Mouse (Mus musculus): Measurements from ENCODE around the gene Bcl7b. TPM values are rescaled to one million over a fixed set of nuclear protein-coding genes. Genes with fewer than 3 reads are reported as not detected.
"Not testable (repeated sequence)": the region's sequence is repeated elsewhere in the genome, so short reads cannot be mapped to it uniquely, and the experiment has no call there.

Gene Bcl7b
- polyA plus RNA-seq, 1 experiment: 36.7 TPM

DNA sequence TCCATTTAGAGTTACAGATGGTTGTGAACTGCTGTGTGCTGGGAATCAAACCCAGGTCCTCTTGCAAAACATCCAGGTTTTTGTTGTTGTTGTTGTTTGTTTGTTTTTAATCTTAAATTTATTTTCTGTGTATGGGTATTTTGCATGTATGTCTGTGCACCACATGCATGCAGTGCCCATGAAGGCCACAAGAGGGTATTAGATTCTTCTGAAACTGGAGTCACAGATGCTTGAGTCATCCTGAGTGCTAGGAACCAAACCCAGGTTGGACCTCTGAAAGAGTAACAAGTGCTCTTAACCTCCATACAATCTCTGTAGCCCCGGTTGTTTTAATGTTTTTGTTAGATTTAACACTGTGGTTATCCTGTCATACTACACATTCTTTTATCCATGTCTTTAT, 40.1 kb downstream of the Bcl7b start:
- no peak overlapping the region for H3K27ac ChIP-seq (ENCODE audit: control insufficient read depth, insufficient read depth, low read depth, low read length)
- TF ChIP-seq POLR2A (IDR thresholded peaks at IDR 0.05; ENCODE audit: control insufficient read depth, low read depth, low read length) (no peak), CTCF (IDR thresholded peaks at IDR 0.05; ENCODE audit: control insufficient read depth, insufficient read depth, insufficient replicate concordance, low read depth, low read length) (no peak)
- H3K27me3 ChIP-seq (ENCODE audit: control insufficient read depth, insufficient read depth, low read length): no peaks in the 10 kb centered on the region
- H3K36me3 ChIP-seq (ENCODE audit: control insufficient read depth, insufficient read depth, low read length): peaks cover 9% of the 10 kb centered on the region
- H3K4me1 ChIP-seq (ENCODE audit: control insufficient read depth, insufficient read depth, low read length): no peaks in the 10 kb centered on the region
- H3K4me3 ChIP-seq (ENCODE audit: control insufficient read depth, low read depth, low read length): no peak overlapping the region

DNA sequence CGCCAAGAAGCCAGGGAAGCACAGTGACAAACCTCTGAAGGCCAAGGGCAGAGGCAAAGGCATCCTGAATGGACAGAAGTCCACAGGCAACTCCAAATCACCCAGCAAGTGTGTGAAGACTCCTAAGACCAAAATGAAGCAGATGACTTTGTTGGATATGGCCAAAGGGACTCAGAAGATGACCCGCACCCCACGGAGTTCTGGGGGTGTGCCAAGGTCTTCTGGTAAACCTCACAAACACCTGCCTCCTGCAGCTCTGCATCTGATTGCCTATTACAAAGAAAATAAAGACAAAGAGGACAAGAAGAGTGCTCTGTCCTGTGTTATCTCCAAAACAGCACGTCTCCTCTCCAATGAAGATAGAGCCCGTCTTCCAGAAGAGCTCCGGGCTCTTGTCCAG, 48.8 kb downstream of the Bcl7b start:
- peaks cover 4% of the 10 kb centered on the region for H3K36me3 ChIP-seq (ENCODE audit: control insufficient read depth, insufficient read depth, low read length)
- H3K27ac ChIP-seq (ENCODE audit: control insufficient read depth, insufficient read depth, low read depth, low read length): peak overlapping the region; percentile 39; the same call in 1 of the 2 replicates
- TF ChIP-seq POLR2A (IDR thresholded peaks at IDR 0.05; ENCODE audit: control insufficient read depth, low read depth, low read length) (no peak), CTCF (IDR thresholded peaks at IDR 0.05; ENCODE audit: control insufficient read depth, insufficient read depth, insufficient replicate concordance, low read depth, low read length) (no peak)
- H3K4me3 ChIP-seq (ENCODE audit: control insufficient read depth, low read depth, low read length): no peak overlapping the region
- no peaks in the 10 kb centered on the region; the same call in 1 of the 2 replicates for H3K4me1 ChIP-seq (ENCODE audit: control insufficient read depth, insufficient read depth, low read length)
- no peaks in the 10 kb centered on the region for H3K27me3 ChIP-seq (ENCODE audit: control insufficient read depth, insufficient read depth, low read length)

DNA sequence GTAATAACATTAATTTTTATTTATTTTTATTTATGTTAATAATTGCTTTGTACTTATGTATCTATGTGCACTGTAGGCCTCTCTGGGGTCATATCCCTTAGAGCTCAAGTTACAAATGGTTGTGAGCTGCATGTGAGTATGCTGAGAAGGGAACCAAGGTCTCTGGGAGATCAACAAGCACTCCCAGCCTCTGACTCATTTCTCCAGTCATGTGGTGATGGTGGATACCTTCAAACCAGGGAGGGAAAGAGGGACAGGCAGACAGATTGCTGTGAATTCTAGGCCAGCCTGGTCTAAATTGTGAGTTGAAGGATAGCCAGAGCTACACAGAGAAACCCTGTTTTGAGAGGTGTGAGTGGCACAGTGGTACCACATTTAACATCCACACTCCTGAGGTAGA, 52.9 kb downstream of the Bcl7b start:
- Histone ChIP-seq H3K27me3 (ENCODE audit: control insufficient read depth, insufficient read depth, low read length) (no peaks in the 10 kb centered on the region), H3K4me3 (ENCODE audit: control insufficient read depth, low read depth, low read length) (no peak overlapping the region), H3K4me1 (ENCODE audit: control insufficient read depth, insufficient read depth, low read length) (no peaks in the 10 kb centered on the region; the same call in 1 of the 2 replicates), H3K36me3 (ENCODE audit: control insufficient read depth, insufficient read depth, low read length) (no peaks in the 10 kb centered on the region; the same call in none of the 2 replicates), H3K27ac (ENCODE audit: control insufficient read depth, insufficient read depth, low read depth, low read length) (no peak overlapping the region)
- TF ChIP-seq POLR2A (IDR thresholded peaks at IDR 0.05; ENCODE audit: control insufficient read depth, low read depth, low read length): no peak
- TF ChIP-seq CTCF (IDR thresholded peaks at IDR 0.05; ENCODE audit: control insufficient read depth, insufficient read depth, insufficient replicate concordance, low read depth, low read length): no peak

DNA sequence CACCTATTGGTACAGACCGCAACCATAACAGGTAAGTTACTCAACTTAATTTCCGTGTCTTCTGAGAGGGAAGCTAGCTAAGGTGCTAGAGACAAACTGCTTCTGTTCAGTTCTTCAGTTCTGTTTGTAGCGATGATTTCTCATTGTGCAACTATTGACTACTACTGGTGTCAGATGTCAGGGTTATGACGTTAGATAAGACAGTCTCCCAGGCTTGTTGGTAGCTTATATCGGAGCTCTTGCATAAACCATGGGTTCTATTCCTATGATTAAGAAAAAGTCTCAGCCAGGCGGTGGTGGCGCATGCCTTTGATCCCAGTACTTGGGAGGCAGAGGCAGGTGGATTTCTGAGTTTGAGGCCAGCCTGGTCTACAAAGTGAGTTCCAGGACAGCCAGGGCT, 54.0 kb downstream of the Bcl7b start:
- Histone ChIP-seq H3K36me3 (ENCODE audit: control insufficient read depth, insufficient read depth, low read length) (no peaks in the 10 kb centered on the region; the same call in none of the 2 replicates), H3K4me1 (ENCODE audit: control insufficient read depth, insufficient read depth, low read length) (no peaks in the 10 kb centered on the region), H3K27ac (ENCODE audit: control insufficient read depth, insufficient read depth, low read depth, low read length) (no peak overlapping the region), H3K4me3 (ENCODE audit: control insufficient read depth, low read depth, low read length) (no peak overlapping the region), H3K27me3 (ENCODE audit: control insufficient read depth, insufficient read depth, low read length) (no peaks in the 10 kb centered on the region)
- TF ChIP-seq POLR2A (IDR thresholded peaks at IDR 0.05; ENCODE audit: control insufficient read depth, low read depth, low read length) (no peak), CTCF (IDR thresholded peaks at IDR 0.05; ENCODE audit: control insufficient read depth, insufficient read depth, insufficient replicate concordance, low read depth, low read length) (no peak)

DNA sequence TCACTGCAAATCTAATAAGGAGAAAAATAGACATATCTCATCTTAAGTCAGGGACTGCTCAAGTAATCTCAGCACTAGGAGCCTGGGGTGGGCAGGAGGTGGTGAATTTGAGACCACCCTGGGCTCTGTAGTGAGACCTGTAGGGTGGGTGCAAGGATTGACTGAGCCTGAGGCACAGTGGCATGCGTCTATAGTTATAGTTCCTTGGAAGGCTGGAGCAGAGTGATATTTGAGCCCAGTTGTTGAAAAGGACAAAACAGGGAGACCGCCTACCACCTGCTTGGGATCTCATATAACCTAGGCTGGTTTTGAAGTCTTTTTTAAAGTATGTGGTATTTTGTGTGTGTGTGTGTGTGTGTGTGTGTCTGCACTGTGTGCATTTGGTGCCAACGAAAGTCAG, 56.1 kb downstream of the Bcl7b start:
- TF ChIP-seq POLR2A (IDR thresholded peaks at IDR 0.05; ENCODE audit: control insufficient read depth, low read depth, low read length): no peak
- Histone ChIP-seq H3K36me3 (ENCODE audit: control insufficient read depth, insufficient read depth, low read length) (peaks cover 3% of the 10 kb centered on the region), H3K4me1 (ENCODE audit: control insufficient read depth, insufficient read depth, low read length) (no peaks in the 10 kb centered on the region), H3K4me3 (ENCODE audit: control insufficient read depth, low read depth, low read length) (no peak overlapping the region), H3K27me3 (ENCODE audit: control insufficient read depth, insufficient read depth, low read length) (no peaks in the 10 kb centered on the region), H3K27ac (ENCODE audit: control insufficient read depth, insufficient read depth, low read depth, low read length) (no peak overlapping the region)

DNA sequence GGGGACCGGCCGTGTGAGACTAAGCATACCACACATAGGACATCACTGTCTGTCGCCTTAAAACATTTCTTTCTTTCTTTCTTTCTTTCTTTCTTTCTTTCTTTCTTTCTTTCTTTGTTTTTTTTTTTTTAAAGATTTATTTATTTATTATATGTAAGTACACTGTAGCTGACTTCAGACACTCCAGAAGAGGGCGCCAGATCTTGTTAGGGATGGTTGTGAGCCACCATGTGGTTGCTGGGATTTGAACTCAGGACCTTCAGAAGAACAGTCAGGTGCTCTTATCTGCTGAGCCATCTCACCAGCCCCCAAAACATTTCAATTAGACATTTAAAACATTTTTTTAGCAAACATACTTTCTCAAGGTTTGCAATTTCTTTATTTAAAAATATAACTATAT, 57.8 kb downstream of the Bcl7b start:
- not testable (repeated sequence) for H3K4me1 ChIP-seq (ENCODE audit: control insufficient read depth, insufficient read depth, low read length); H3K27ac ChIP-seq (ENCODE audit: control insufficient read depth, insufficient read depth, low read depth, low read length); H3K36me3 ChIP-seq (ENCODE audit: control insufficient read depth, insufficient read depth, low read length); H3K27me3 ChIP-seq (ENCODE audit: control insufficient read depth, insufficient read depth, low read length); H3K4me3 ChIP-seq (ENCODE audit: control insufficient read depth, low read depth, low read length)

DNA sequence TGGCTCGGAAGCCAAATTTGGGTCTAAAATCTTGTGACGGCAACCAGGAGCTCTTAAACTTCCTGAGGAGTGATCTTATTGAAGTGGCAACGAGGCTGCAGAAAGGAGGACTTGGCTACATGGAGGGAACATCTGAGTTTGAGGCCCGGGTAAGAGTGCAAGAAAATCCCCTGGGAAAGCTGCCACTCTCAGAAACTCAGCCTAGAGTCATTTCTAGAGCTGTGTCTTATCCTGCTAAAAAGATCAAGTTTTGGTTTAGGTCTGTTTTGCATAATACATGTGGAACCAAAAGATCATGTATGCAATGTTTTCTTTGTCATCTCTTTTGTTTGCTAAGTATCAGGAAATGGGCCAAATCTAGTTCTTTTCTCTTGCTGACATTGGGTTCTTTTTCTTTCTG, 62.1 kb downstream of the Bcl7b start:
- Histone ChIP-seq H3K27me3 (ENCODE audit: control insufficient read depth, insufficient read depth, low read length) (no peaks in the 10 kb centered on the region), H3K36me3 (ENCODE audit: control insufficient read depth, insufficient read depth, low read length) (peaks cover 4% of the 10 kb centered on the region), H3K4me3 (ENCODE audit: control insufficient read depth, low read depth, low read length) (no peak overlapping the region), H3K4me1 (ENCODE audit: control insufficient read depth, insufficient read depth, low read length) (no peaks in the 10 kb centered on the region), H3K27ac (ENCODE audit: control insufficient read depth, insufficient read depth, low read depth, low read length) (no peak overlapping the region)
- TF ChIP-seq POLR2A (IDR thresholded peaks at IDR 0.05; ENCODE audit: control insufficient read depth, low read depth, low read length) (no peak), CTCF (IDR thresholded peaks at IDR 0.05; ENCODE audit: control insufficient read depth, insufficient read depth, insufficient replicate concordance, low read depth, low read length) (no peak)

Other genes with a start within 250 kb of the Bcl7b start
- 6.3 and 6.9 TPM in 2 replicates for gene Mettl27, start 235.9 kb upstream of the Bcl7b start, polyA plus RNA-seq (2012; rRNA removed)
- 0.21 and 4.0 TPM in 2 replicates for gene Cldn4, start 221.3 kb upstream of the Bcl7b start, polyA plus RNA-seq (2012; rRNA removed)
- gene Cldn3, start 182.1 kb upstream of the Bcl7b start, polyA plus RNA-seq (2012; rRNA removed): 8.7 and 19.7 TPM in 2 replicates
- 102 and 108 TPM in 2 replicates for gene Abhd11, start 159.1 kb upstream of the Bcl7b start, polyA plus RNA-seq (2012; rRNA removed)
- 6.8 and 7.6 TPM in 2 replicates for gene Stx1a, start 144.8 kb upstream of the Bcl7b start, polyA plus RNA-seq (2012; rRNA removed)
- 23.4 TPM in 2 replicates for gene Dnajc30, start 104.1 kb upstream of the Bcl7b start, polyA plus RNA-seq (2012; rRNA removed)
- gene Bud23, start 103.3 kb upstream of the Bcl7b start, polyA plus RNA-seq (2012; rRNA removed): 42.9 and 43.5 TPM in 2 replicates
- gene Vps37d, start 90.0 kb upstream of the Bcl7b start, polyA plus RNA-seq (2012; rRNA removed): 0.33 and 0.71 TPM in 2 replicates
- gene Mlxipl, start 78.4 kb upstream of the Bcl7b start, polyA plus RNA-seq (2012; rRNA removed): 16.7 and 19.6 TPM in 2 replicates
- gene Tbl2, start 18.6 kb upstream of the Bcl7b start, polyA plus RNA-seq (2012; rRNA removed): 63.4 and 65.5 TPM in 2 replicates
- gene Baz1b, start 19.0 kb downstream of the Bcl7b start, polyA plus RNA-seq (2012; rRNA removed): 6.4 and 7.7 TPM in 2 replicates
- gene Fzd9, start 82.9 kb downstream of the Bcl7b start, polyA plus RNA-seq (2012; rRNA removed): 3.1 and 3.2 TPM in 2 replicates
- gene Fkbp6, start 181.8 kb downstream of the Bcl7b start, polyA plus RNA-seq (2012; rRNA removed): 71.8 and 87.2 TPM in 2 replicates
- 0.78 and 0.99 TPM in 2 replicates for gene Trim50, start 185.0 kb downstream of the Bcl7b start, polyA plus RNA-seq (2012; rRNA removed)
- gene Nsun5, start 201.7 kb downstream of the Bcl7b start, polyA plus RNA-seq (2012; rRNA removed): 16.0 and 16.5 TPM in 2 replicates
- gene Pom121, start 226.3 kb downstream of the Bcl7b start, polyA plus RNA-seq (2012; rRNA removed): 97.5 and 107 TPM in 2 replicates

All from testis, adult 2 months (tissue).